Mouse (Mus musculus): ENCODE measurements at regions not wholly inside any gene's neighbourhood (a gene's known extent, or its start where the extent isn't known, plus 50 kb on each side); places are given as distances from the start of the nearest gene placed in this dataset.

- TF ChIP-seq POLR2A (IDR thresholded peaks at IDR 0.05; ENCODE audit: borderline replicate concordance, extremely low read depth, insufficient read depth, insufficient read length): no peak
- Histone ChIP-seq H3K4me2 (replicated peaks; ENCODE audit: low read depth, low read length, severe bottlenecking) (no peak overlapping the region), H3K36me3 (ENCODE audit: control insufficient read depth, insufficient read depth, low read length) (no peaks in the 10 kb centered on the region), H3K9ac (ENCODE audit: low read depth, low read length, severe bottlenecking) (no peak overlapping the region), H3K4me3 (replicated peaks; ENCODE audit: low read length) (no peak overlapping the region), H3K9me3 (ENCODE audit: control insufficient read depth, low read length) (no peaks in the 10 kb centered on the region), H3K27me3 (ENCODE audit: control insufficient read depth, insufficient read depth, low read length) (no peaks in the 10 kb centered on the region), H3K4me1 (ENCODE audit: control insufficient read depth, insufficient read depth, low read length) (no peaks in the 10 kb centered on the region), H3K27ac (replicated peaks; ENCODE audit: low read depth, low read length) (no peak overlapping the region)
- no peak for ATAC-seq (ENCODE audit: low FRiP score, low read depth)
- no peak for DNase-seq (ENCODE audit: low spot score)
- WGBS: 82% methylated on average over 12 of the region's 12 CpGs
Observed at GRCm38 (mm10) chr6:141149170-141149917, 99.7 kb upstream of the Pde3a start.

- no peaks in the 10 kb centered on the region for H3K27me3 ChIP-seq (ENCODE audit: control insufficient read depth, insufficient read depth, low read length)
- no peaks in the 10 kb centered on the region for H3K36me3 ChIP-seq (ENCODE audit: control insufficient read depth, insufficient read depth, low read length)
- TF ChIP-seq POLR2A (IDR thresholded peaks at IDR 0.05; ENCODE audit: borderline replicate concordance, extremely low read depth, insufficient read depth, insufficient read length): no peak
- no peak overlapping the region for H3K4me3 ChIP-seq (replicated peaks; ENCODE audit: low read length)
- no peak overlapping the region for H3K9ac ChIP-seq (ENCODE audit: low read depth, low read length, severe bottlenecking)
- no peaks in the 10 kb centered on the region for H3K9me3 ChIP-seq (ENCODE audit: control insufficient read depth, low read length)
- no peak overlapping the region for H3K4me2 ChIP-seq (replicated peaks; ENCODE audit: low read depth, low read length, severe bottlenecking)
- WGBS: 66% methylated on average over 5 of the region's 5 CpGs
- no peaks in the 10 kb centered on the region for H3K4me1 ChIP-seq (ENCODE audit: control insufficient read depth, insufficient read depth, low read length)
- ATAC-seq (ENCODE audit: low FRiP score, low read depth): no peak
- no peak overlapping the region for H3K27ac ChIP-seq (replicated peaks; ENCODE audit: low read depth, low read length)
- DNase-seq (ENCODE audit: low spot score): no peak
Observed at GRCm38 (mm10) chr6:141159326-141159725, 89.7 kb upstream of the Pde3a start.

GRCm38 (mm10) chr6:141161626-141162233 is 87.3 kb upstream of the Pde3a start:
- Histone ChIP-seq H3K9ac (ENCODE audit: low read depth, low read length, severe bottlenecking) (no peak overlapping the region), H3K36me3 (ENCODE audit: control insufficient read depth, insufficient read depth, low read length) (no peaks in the 10 kb centered on the region), H3K27me3 (ENCODE audit: control insufficient read depth, insufficient read depth, low read length) (no peaks in the 10 kb centered on the region), H3K4me3 (replicated peaks; ENCODE audit: low read length) (no peak overlapping the region), H3K27ac (replicated peaks; ENCODE audit: low read depth, low read length) (no peak overlapping the region), H3K4me2 (replicated peaks; ENCODE audit: low read depth, low read length, severe bottlenecking) (no peak overlapping the region), H3K9me3 (ENCODE audit: control insufficient read depth, low read length) (no peaks in the 10 kb centered on the region), H3K4me1 (ENCODE audit: control insufficient read depth, insufficient read depth, low read length) (no peaks in the 10 kb centered on the region)
- no peak for TF ChIP-seq POLR2A (IDR thresholded peaks at IDR 0.05; ENCODE audit: borderline replicate concordance, extremely low read depth, insufficient read depth, insufficient read length)
- DNase-seq (ENCODE audit: low spot score) (no peak), ATAC-seq (ENCODE audit: low FRiP score, low read depth) (peak; percentile 62)
- WGBS: 36% methylated on average over 3 of the region's 3 CpGs

GRCm38 (mm10) chr6:141167270-141167669 is 81.8 kb upstream of the Pde3a start:
- DNase-seq (ENCODE audit: low spot score): no peak
- Histone ChIP-seq H3K36me3 (ENCODE audit: control insufficient read depth, insufficient read depth, low read length) (no peaks in the 10 kb centered on the region), H3K9me3 (ENCODE audit: control insufficient read depth, low read length) (no peaks in the 10 kb centered on the region), H3K4me1 (ENCODE audit: control insufficient read depth, insufficient read depth, low read length) (no peaks in the 10 kb centered on the region), H3K4me3 (replicated peaks; ENCODE audit: low read length) (no peak overlapping the region), H3K27ac (replicated peaks; ENCODE audit: low read depth, low read length) (no peak overlapping the region), H3K27me3 (ENCODE audit: control insufficient read depth, insufficient read depth, low read length) (no peaks in the 10 kb centered on the region), H3K4me2 (replicated peaks; ENCODE audit: low read depth, low read length, severe bottlenecking) (no peak overlapping the region), H3K9ac (ENCODE audit: low read depth, low read length, severe bottlenecking) (no peak overlapping the region)
- 65% methylated on average over 3 of the region's 3 CpGs for WGBS
- no peak for TF ChIP-seq POLR2A (IDR thresholded peaks at IDR 0.05; ENCODE audit: borderline replicate concordance, extremely low read depth, insufficient read depth, insufficient read length)
- ATAC-seq (ENCODE audit: low FRiP score, low read depth): no peak

GRCm38 (mm10) chr6:141168356-141168755 is 80.7 kb upstream of the Pde3a start:
- Histone ChIP-seq H3K9me3 (ENCODE audit: control insufficient read depth, low read length) (no peaks in the 10 kb centered on the region), H3K27ac (replicated peaks; ENCODE audit: low read depth, low read length) (no peak overlapping the region), H3K9ac (ENCODE audit: low read depth, low read length, severe bottlenecking) (no peak overlapping the region), H3K27me3 (ENCODE audit: control insufficient read depth, insufficient read depth, low read length) (no peaks in the 10 kb centered on the region), H3K4me2 (replicated peaks; ENCODE audit: low read depth, low read length, severe bottlenecking) (no peak overlapping the region), H3K36me3 (ENCODE audit: control insufficient read depth, insufficient read depth, low read length) (no peaks in the 10 kb centered on the region), H3K4me3 (replicated peaks; ENCODE audit: low read length) (no peak overlapping the region), H3K4me1 (ENCODE audit: control insufficient read depth, insufficient read depth, low read length) (no peaks in the 10 kb centered on the region)
- no peak for ATAC-seq (ENCODE audit: low FRiP score, low read depth)
- TF ChIP-seq POLR2A (IDR thresholded peaks at IDR 0.05; ENCODE audit: borderline replicate concordance, extremely low read depth, insufficient read depth, insufficient read length): no peak
- 36% methylated on average over 3 of the region's 3 CpGs for WGBS
- DNase-seq (ENCODE audit: low spot score): peak; percentile 47
